Mouse (Mus musculus) lung, embryonic 15.5 days (tissue): Measurements from ENCODE around the gene Pcgf6. TPM values are rescaled to one million over a fixed set of nuclear protein-coding genes. Genes with fewer than 3 reads are reported as not detected.
"Not testable (repeated sequence)": the region's sequence is repeated elsewhere in the genome, so short reads cannot be mapped to it uniquely, and the experiment has no call there.

Source experiments
- ATAC-seq: fragments of 200-750 bp; cut with Nextera tagmentation; 2 replicates; pipeline ENCODE4 v1.8.0; 2017; ENCODE audit warnings: moderate number of reproducible peaks, borderline replicate concordance; ENCODE audit not compliant: low FRiP score, low TSS enrichment; ENCODE audit errors: extremely low read depth
- H3K27ac ChIP-seq: fragments of 300-500 bp; sonication (generic); 2 replicates; pipeline ENCODE4 v1.5.1; 2015; ENCODE audit warnings: moderate library complexity, mild to moderate bottlenecking, inconsistent platforms
- H3K27me3 ChIP-seq: fragments of 300-500 bp; sonication (generic); 2 replicates; pipeline ENCODE4 v1.6.1; 2015; ENCODE audit warnings: inconsistent platforms
- H3K36me3 ChIP-seq: fragments of 300-500 bp; sonication (generic); 2 replicates; pipeline ENCODE4 v1.6.1; 2015; ENCODE audit warnings: inconsistent platforms
- H3K4me1 ChIP-seq: fragments of 300-500 bp; sonication (generic); 2 replicates; pipeline ENCODE4 v1.6.1; 2015; ENCODE audit warnings: inconsistent platforms
- H3K4me2 ChIP-seq: fragments of 300-500 bp; sonication (generic); 2 replicates; pipeline ENCODE4 v1.6.1; 2015; ENCODE audit warnings: inconsistent platforms, mild to moderate bottlenecking, moderate library complexity
- H3K4me3 ChIP-seq: fragments of 300-500 bp; sonication (generic); 2 replicates; pipeline ENCODE4 v1.5.1; 2015; ENCODE audit warnings: mild to moderate bottlenecking, inconsistent platforms
- H3K9ac ChIP-seq: fragments of 300-500 bp; sonication (generic); 2 replicates; pipeline ENCODE4 v1.6.1; 2015; ENCODE audit warnings: inconsistent platforms
- H3K9me3 ChIP-seq: fragments of 300-500 bp; sonication (generic); 2 replicates; pipeline ENCODE4 v1.6.1; 2016; ENCODE audit warnings: inconsistent platforms
- WGBS: fragments of 180-500 bp; shearing (Covaris S2); methylation state at CpG from one replicate; pipeline ENCODE4 v1.1.7; 2015; 5-methylcytosine and 5-hydroxymethylcytosine counted together
- polyA plus RNA-seq: library from polyadenylated mRNA; unstranded; fragments of >200 nt; fragmentation: Nextera tagmentation; extraction: Ambion mirVana; gene quantifications from 2 replicates; pipeline ENCODE4 v1.2.1, GENCODE M21; 2015

Gene Pcgf6
- polyA plus RNA-seq, 1 experiment from 2014 or later, result 19.3 TPM

DNA sequence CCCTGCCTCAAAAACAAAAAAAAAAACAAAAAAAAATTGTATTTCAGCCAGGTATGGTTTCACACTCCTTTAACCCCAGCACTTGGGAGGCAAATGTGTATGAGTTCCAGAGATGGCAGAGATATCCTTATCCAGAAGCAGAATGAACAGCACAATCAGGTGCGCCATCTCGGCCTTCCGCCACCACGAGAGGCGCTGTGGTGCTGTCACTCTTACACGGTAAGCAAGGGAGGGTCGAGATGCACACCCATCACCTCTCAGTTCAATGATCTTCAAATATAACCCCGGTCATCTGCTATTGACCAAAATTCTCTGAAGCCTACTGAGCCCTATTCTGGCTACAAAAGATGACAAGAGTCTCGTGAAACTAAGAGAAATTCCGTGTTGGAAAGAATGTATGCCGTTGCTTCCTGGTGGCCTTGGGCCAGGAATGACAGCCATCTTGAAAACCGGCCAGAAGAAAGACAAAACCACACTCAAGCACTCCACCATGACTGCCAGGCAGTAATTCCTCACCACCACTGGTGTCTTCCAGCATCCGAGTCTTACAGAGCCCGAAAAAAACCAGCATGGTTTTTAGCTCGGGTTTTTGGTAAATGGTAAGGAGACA lies 38.1 kb downstream of the Pcgf6 start:
- Histone ChIP-seq H3K27ac (no peak overlapping the region), H3K4me1 (peaks cover 18% of the 10 kb centered on the region), H3K9me3 (no peaks in the 10 kb centered on the region), H3K9ac (no peak overlapping the region), H3K36me3 (no peaks in the 10 kb centered on the region), H3K27me3 (peaks cover 59% of the 10 kb centered on the region), H3K4me3 (no peak overlapping the region), H3K4me2 (no peak overlapping the region)
- no peak for ATAC-seq
- WGBS, result 77% methylated on average over 15 of the region's 15 CpGs

DNA sequence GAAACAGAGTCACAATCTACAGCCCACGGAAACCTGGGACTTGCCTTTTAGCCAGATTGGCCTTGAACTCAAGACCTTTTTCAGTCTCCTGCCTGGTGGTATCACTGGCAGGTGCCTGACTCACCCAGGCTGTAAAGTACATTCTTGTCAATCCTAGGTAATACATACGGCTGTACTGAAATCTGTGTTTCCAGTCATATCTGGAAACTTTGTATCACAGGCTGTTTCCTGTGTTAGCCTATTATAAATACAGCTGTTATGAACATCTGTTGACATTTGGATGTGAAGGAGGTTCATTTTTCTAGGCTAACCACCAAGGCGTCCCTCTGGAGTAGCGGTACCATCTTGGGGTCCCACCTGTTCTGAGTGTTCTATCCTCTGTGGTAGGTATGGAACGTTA lies 40.8 kb downstream of the Pcgf6 start:
- Histone ChIP-seq H3K4me3 (no peak overlapping the region), H3K27ac (no peak overlapping the region), H3K4me1 (peaks cover 9% of the 10 kb centered on the region), H3K9ac (no peak overlapping the region), H3K36me3 (no peaks in the 10 kb centered on the region), H3K9me3 (no peaks in the 10 kb centered on the region), H3K4me2 (no peak overlapping the region), H3K27me3 (peaks cover 37% of the 10 kb centered on the region)
- no peak for ATAC-seq
- WGBS, result 74% methylated on average over 5 of the region's 5 CpGs

DNA sequence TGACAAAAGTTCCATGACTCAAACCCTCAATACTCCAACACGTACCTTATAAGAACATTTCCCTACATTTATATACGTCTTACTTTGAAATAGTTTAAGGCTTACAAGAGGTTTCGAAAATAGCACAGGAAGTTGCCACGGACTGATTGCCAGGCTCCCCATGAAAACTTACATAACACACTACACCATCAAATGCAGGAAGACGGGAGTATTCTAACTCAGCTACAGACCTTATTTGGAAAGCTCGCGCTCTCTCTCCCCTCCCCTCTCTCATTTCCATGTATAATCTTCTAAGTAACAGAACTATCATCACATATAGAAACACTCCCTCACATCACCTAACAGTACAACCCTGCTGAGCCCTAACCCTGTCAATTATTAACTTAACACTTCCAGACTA lies 41.3 kb downstream of the Pcgf6 start:
- Histone ChIP-seq H3K4me1 (peaks cover 3% of the 10 kb centered on the region), H3K27ac (no peak overlapping the region), H3K4me3 (no peak overlapping the region), H3K36me3 (no peaks in the 10 kb centered on the region), H3K9me3 (no peaks in the 10 kb centered on the region), H3K4me2 (no peak overlapping the region), H3K9ac (no peak overlapping the region), H3K27me3 (peaks cover 32% of the 10 kb centered on the region)
- 79% methylated on average over 7 of the region's 7 CpGs for WGBS
- ATAC-seq, result no peak

DNA sequence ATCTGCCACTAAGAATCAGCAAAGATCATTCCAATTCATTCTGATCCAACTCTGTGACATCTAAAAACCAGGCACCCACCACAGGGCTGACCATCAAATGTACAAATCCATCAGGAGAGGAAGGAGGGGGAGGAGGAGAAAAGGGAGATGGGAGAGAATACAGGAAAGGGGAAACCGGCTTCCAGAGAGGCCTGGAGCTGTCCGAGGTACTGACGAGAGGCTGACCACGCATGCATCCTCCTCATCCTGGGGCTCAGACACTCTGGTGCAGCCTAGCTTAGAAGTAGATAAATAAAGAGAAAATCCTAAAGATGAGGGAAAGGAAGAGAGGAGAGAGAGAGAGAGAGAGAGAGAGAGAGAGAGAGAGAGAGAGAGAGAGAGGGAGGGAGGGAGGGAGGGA lies 44.4 kb downstream of the Pcgf6 start:
- Histone ChIP-seq H3K36me3 (no peaks in the 10 kb centered on the region), H3K4me2 (no peak overlapping the region), H3K4me3 (no peak overlapping the region), H3K27ac (no peak overlapping the region), H3K4me1 (no peaks in the 10 kb centered on the region), H3K27me3 (0 out of 2 replicates have a peak, but pooled peaks cover 2% of the 10 kb centered on the region), H3K9ac (no peak overlapping the region), H3K9me3 (no peaks in the 10 kb centered on the region)
- WGBS, result 2% methylated on average over 4 of the region's 4 CpGs
- no peak for ATAC-seq

DNA sequence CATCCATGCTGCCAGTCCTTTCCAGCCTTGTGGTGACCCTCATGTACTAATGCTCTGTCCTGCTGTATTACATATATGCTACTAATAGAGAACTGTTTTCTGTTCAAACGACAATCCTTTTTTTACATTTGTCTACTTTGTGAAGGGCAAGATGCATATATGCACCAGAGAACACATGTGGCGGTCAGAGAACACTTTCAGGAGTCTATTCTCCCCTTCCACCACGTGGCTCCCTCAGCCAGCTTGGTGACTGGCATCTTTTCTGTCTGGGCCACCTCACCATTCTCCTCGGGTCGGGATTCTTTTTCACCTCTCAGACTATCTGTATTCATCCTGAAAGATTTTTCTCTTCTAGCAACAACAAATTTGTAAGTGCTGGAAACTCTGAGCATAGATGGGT lies 44.8 kb downstream of the Pcgf6 start:
- H3K9me3 ChIP-seq, result no peaks in the 10 kb centered on the region
- H3K4me2 ChIP-seq, result no peak overlapping the region
- H3K27me3 ChIP-seq, result 0 out of 2 replicates have a peak, but pooled peaks cover 2% of the 10 kb centered on the region
- 59% methylated on average over 5 of the region's 5 CpGs for WGBS
- no peaks in the 10 kb centered on the region for H3K4me1 ChIP-seq
- H3K36me3 ChIP-seq, result no peaks in the 10 kb centered on the region
- H3K4me3 ChIP-seq, result no peak overlapping the region
- H3K27ac ChIP-seq, result no peak overlapping the region
- no peak overlapping the region for H3K9ac ChIP-seq
- no peak for ATAC-seq

DNA sequence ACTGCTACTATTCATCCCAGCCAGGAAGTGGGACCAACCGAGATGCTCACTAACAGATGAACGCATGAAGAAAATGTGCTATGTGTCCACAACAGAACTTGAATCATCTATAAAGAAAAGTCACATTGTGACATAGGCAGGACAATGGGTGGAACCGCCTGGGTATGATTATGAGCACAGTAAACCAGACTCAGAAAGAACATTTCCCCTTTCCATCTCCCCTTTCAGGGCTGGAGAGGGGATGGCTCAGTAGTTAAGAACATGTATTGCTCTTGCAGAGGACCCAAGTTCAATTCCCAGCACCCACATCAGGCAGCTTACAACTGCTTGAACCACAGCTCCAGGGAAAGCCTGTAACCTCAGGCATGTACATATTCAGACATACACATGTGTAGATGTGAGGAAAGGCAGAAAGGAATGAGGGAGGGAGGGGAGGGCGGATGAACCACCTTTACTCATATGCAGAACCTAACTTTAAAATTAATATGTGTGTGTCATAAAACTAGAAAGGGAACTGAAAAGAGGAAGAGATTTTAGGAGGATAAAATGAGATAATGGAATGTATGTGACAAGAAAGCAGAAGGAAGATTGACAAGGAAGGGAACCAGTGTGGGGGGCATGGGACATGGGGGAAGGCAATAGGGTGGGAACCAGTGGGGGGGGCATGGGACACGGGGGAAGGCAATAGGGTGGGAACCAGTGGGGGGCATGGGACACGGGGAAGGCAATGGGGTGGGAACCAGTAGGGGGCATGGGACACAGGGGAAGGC lies 46.8 kb downstream of the Pcgf6 start:
- no peak overlapping the region for H3K4me3 ChIP-seq
- no peak overlapping the region for H3K9ac ChIP-seq
- WGBS, result 66% methylated on average over 6 of the region's 6 CpGs
- H3K36me3 ChIP-seq, result no peaks in the 10 kb centered on the region
- H3K27me3 ChIP-seq, result 0 out of 2 replicates have a peak, but pooled peaks cover 2% of the 10 kb centered on the region
- no peak for ATAC-seq
- H3K4me1 ChIP-seq, result no peaks in the 10 kb centered on the region
- H3K9me3 ChIP-seq, result no peaks in the 10 kb centered on the region
- no peak overlapping the region for H3K27ac ChIP-seq
- no peak overlapping the region for H3K4me2 ChIP-seq

DNA sequence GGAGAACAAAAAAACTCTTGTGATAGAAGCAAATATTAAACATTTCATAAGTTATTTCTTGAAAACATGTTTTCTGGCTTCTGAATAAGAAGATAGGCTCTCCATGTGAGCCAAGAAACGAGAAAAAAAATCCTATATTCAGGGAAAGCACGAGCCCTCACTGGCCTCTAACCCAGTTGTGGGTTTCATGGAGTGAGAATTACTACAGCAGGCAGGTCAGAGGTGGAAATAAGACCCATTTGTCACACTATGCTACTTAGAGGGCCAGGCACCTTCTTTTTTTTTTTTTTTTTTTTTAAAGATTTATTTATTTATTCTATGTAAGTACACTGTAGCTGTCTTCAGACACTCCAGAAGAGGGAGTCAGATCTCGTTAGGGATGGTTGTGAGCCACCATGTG lies 50.3 kb downstream of the Pcgf6 start:
- H3K4me2 ChIP-seq, H3K27me3 ChIP-seq, ATAC-seq, H3K9me3 ChIP-seq, H3K27ac ChIP-seq, H3K4me3 ChIP-seq, H3K4me1 ChIP-seq, H3K36me3 ChIP-seq, H3K9ac ChIP-seq: not testable (repeated sequence)
- 61% methylated on average over 2 of the region's 3 CpGs for whole genome bisulfite sequencing

DNA sequence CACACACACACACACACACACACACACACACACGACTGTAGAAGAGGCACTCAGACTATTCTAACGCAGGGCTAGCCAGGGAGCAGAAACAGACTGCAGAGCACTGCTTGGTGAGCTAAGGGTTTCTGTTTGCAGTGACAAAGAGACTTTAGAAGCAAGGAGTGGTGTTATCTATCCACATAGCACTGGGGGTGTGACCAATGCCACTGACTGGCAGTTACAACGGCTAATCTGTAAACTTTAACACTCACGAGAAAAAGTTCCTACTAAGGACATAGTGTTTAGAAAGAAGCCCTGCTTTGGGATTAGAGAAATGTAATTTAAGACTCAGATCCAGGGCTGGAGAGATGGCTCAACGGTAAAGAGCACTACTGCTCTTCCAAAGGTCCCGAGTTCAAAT lies 51.0 kb downstream of the Pcgf6 start:
- no peak for ATAC-seq
- 72% methylated on average over 6 of the region's 6 CpGs for WGBS
- no peak overlapping the region for H3K27ac ChIP-seq

DNA sequence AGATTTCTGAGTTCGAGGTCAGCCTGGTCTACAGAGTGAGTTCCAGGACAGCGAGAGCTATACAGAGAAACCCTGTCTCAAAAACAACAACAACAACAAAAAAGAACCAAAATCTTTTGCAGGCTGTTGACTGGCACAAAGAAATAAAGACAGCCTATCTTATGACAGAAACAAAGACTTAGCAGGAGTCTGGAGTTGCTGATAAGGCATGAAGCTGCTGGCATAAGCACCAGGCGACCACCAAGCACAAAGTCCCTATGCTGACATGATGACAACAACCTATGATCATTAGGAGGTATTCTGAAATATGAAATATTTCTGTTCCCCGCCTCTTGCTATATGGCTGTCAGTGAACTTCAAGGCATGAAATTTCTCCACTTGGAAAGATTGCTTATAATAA lies 51.8 kb downstream of the Pcgf6 start:
- Histone ChIP-seq H3K9ac (no peak overlapping the region), H3K27me3 (no peaks in the 10 kb centered on the region), H3K27ac (no peak overlapping the region), H3K4me2 (no peak overlapping the region), H3K4me1 (no peaks in the 10 kb centered on the region), H3K4me3 (no peak overlapping the region), H3K36me3 (no peaks in the 10 kb centered on the region), H3K9me3 (no peaks in the 10 kb centered on the region)
- WGBS, result 71% methylated on average over 4 of the region's 4 CpGs
- ATAC-seq, result no peak

More for the DNA sequence above, 51.0 kb downstream of the Pcgf6 start:
- Histone ChIP-seq H3K9me3 (no peaks in the 10 kb centered on the region), H3K4me3 (no peak overlapping the region), H3K27me3 (no peaks in the 10 kb centered on the region), H3K9ac (no peak overlapping the region), H3K36me3 (no peaks in the 10 kb centered on the region), H3K4me1 (no peaks in the 10 kb centered on the region), H3K4me2 (no peak overlapping the region)

DNA sequence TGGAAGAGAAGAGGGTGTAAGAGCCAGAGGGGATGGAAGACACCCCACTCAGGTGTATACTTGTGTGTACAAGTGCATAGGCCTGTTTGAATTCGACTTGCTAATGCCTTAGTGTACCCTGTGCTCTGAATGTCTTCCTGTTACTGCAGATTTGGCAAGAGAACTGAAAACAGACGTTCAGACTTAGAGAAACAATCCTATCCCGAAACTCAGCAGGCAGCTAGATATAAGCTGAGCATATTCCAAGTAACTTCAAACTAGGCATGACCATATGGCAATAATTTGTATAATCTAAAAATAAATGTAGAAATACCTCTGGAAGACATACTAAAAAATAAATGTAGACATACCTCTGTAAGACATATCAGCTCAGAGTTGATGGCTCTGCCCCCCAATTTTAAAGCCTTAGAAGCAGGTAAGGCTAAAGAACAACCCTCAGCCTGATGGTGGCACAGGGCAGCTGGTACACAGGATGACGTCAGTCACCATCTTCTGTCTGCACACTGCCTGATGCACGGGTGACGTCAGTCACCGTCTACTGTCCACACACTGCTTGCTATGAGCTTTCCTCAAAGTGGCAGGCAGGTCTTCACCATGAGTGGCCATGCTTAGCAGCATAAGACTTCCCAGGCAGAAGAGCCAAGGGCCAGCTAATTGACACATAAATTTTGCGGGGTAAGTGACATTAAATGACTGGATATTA lies 52.4 kb downstream of the Pcgf6 start:
- Histone ChIP-seq H3K9ac (no peak overlapping the region), H3K27ac (no peak overlapping the region), H3K9me3 (no peaks in the 10 kb centered on the region), H3K27me3 (no peaks in the 10 kb centered on the region), H3K36me3 (no peaks in the 10 kb centered on the region), H3K4me1 (no peaks in the 10 kb centered on the region), H3K4me2 (no peak overlapping the region), H3K4me3 (no peak overlapping the region)
- no peak for ATAC-seq
- WGBS, result 70% methylated on average over 8 of the region's 8 CpGs

DNA sequence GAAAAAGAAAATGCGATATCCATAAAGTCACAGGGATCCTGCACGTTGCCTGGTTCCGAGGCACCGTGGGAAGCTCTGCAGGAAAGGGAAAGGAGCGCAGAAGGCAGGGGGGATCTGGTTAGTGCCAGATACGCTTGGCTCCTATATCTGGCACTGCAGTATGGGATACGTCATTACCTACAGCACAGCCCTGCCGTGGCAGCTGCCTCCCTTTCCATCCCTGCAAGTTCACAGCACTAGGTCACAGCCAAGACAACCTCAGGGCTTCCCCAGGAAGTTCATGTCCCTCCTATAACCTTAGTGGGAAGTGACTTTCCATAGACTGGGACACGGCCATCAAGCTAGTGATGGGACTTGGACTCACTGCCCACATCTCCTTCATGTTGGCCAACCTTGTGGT lies 54.6 kb downstream of the Pcgf6 start:
- ATAC-seq, result no peak
- 81% methylated on average over 9 of the region's 9 CpGs for WGBS

DNA sequence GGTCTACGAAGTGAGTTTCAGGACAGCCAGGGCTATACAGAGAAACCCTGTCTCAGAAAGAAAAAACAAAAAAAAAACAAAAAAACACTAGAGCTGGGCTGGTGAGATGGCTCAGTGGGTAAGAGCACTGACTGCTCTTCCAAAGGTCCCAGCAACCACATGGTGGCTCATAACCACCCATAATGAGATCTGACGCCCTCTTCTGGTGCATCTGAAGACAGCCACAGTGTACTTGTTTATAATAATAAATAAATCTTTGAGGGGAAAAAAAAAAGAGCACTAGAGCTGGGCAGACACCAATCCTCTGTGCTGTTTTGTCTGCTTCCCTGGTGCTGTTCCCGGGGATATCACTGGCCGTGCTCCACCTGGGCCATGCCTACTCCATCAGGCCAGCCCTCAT lies 58.4 kb downstream of the Pcgf6 start:
- not testable (repeated sequence) for ATAC-seq, H3K9me3 ChIP-seq, H3K4me2 ChIP-seq, H3K27ac ChIP-seq, H3K9ac ChIP-seq, H3K27me3 ChIP-seq, H3K36me3 ChIP-seq, H3K4me3 ChIP-seq
- peaks cover 21% of the 10 kb centered on the region for H3K4me1 ChIP-seq
- WGBS, result 61% methylated on average over 4 of the region's 4 CpGs

More for the DNA sequence above, 54.6 kb downstream of the Pcgf6 start:
- Histone ChIP-seq H3K9me3 (no peaks in the 10 kb centered on the region), H3K4me1 (no peaks in the 10 kb centered on the region), H3K9ac (no peak overlapping the region), H3K27me3 (no peaks in the 10 kb centered on the region), H3K36me3 (no peaks in the 10 kb centered on the region), H3K27ac (no peak overlapping the region), H3K4me3 (no peak overlapping the region), H3K4me2 (no peak overlapping the region)
